Mouse (Mus musculus) layer of hippocampus, adult 11-12 months (tissue): ENCODE data around the gene Selenoo.

Source experiments
- DNase-seq: peaks from one replicate; pipeline ENCODE4 v3.0.0; 2022; ENCODE audit warnings: low spot score

The Selenoo gene

GRCm38 (mm10) chr15:89088607-89089247 lies at the start of gene Selenoo:
TSS of gene Selenoo (plus strand) at chr15:89089084.
- DNase-seq = peak; percentile 88

- no peak for DNase-seq
Measured at GRCm38 (mm10) chr15:89044381-89044780, 44.5 kb upstream of the Selenoo start.

DNA sequence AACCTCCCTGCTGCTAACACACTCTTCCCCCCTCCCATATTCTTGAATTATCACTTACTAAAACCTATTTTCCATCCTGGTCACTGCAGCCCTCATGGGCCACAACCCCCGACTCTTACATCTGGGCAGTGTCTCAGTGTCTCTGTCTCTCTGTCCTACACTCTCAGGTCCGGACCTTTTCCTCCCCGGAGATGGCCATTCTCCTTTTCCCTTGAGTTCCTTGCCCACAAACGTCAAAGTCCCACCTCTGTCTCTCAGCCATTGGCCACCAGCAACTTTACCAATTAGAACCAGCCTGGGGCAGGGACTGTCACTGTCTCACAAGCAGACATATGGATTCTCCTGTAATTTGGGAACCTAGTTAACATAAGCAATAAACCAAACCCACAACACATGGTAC lies 42.5 kb upstream of the Selenoo start:
- no peak for DNase-seq

DNA sequence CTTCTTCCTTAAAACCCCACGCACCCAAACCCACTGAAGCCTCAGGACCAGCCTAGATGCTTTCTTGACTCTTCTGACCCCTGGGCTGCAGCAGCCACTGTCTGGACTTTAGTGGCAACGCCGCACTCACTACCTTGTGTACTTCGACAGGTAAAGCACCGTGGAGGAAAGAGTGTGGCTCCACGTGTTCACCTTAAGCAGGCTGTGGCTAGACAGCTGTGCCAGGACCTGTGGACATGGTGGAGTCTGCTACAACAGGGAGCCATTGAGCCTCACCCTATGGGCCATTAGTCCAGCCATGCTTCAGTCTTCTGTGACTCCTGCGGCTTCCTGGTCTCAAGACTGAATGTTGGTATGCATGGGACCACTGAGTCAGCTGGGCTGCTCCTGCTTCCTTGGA lies 34.2 kb upstream of the Selenoo start:
- DNase-seq = no peak

GRCm38 (mm10) chr15:89058736-89059135 lies 30.1 kb upstream of the Selenoo start:
- peak; percentile 12 for DNase-seq

DNA sequence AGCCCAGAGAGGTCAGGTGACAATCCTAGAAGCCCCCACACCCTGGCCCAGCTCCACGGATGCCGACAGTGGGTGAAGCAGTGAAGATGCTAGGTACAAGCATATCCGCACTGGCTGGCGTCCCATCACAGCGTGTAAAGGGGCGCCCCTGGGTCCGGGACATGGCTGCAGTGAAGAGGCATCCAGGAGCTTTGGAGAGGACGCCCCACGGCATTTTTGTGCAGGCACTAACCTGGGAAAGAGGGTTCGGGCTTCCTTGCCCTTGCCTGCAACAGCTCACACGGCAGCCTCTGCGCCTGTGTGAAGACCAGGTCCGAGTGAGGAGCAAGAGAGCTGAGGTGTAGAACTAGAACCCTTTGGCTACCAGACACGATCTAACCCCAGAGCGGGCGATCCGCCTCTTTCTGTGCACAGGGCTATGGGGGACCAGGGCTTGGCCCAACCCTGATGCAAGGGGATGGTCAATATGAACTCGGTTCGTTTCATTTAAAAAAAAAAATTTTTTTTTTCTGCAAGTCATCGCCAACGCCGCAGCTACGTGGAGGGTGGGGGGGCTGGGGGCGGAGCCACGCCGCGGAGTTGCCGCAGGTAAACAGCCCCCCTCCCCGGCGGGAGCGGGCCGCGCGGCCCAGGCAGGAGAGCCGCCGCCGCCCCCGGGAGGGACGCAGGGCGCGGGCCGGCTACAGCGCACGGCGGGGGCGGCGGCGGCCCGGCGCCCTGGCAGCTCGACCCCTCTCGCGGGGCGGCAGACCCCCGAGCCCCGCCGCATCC lies 29.5 kb upstream of the Selenoo start, which contains the start of gene Panx2:
TSS of gene Panx2 (plus strand) at position 574 of the 771 bp plus-strand sequence.
- peak; percentile 6 for DNase-seq

DNA sequence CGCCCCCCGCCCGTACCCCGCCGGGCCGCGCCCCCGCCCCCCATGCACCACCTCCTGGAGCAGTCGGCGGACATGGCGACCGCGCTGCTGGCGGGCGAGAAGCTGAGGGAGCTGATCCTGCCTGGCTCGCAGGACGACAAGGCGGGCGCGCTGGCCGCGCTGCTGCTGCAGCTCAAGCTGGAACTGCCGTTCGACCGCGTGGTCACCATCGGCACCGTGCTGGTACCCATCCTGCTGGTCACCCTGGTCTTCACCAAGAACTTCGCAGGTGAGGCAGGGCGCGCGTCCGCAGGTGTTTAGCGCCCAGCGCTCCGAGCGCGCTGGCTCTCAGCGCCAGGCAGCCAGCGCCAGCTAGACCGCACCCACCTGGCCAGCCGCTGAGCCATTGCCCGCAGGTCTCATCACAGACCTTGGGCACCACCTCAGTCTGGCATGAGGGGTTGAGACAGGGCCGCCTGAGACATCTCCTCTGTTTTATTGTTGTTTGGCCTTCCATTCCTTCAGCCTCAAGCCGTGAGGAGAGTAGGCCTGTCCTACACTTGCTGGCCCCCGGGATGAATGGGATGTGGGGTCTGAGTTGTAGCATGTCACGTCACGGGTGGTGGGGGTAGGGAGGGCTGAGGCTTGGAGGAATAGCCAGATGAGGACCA lies 28.7 kb upstream of the Selenoo start:
- peak; percentile 29 for DNase-seq

DNA sequence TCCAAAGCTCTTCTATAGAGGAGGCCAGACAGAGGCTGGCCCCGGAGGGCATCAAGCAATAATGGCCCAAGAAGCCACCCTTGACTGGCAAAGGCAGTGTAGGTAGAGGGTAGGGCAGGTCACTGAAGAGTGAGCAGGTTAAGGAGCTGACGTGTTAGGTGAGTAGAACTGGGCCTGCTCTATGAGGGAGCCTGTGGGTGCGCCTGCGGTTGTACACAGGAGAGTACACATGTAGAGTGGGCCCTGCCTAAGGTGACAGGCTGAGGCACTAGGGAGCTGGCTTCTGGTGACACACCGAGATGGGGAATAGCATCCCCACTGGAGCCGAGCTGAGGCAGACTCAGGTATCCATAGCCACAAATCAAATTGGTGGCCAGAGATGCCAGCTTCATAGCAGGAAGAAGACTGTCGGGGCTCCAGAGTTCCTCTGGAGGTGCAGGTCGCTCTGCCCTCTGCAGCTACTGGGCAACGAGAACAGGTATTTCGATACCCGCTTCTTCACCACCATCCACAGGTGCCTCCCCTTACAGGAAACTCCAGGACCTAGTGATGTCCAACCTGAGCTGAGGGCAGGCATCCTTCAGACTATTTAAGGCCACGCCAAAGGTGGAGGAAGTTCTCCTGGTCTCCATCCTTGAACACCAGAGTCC lies 27.9 kb upstream of the Selenoo start:
- DNase-seq = peak; percentile 9

GRCm38 (mm10) chr15:89061761-89062517 lies 26.9 kb upstream of the Selenoo start:
- DNase-seq = peak; percentile 10

- no peak for DNase-seq
Measured at GRCm38 (mm10) chr15:89062518-89062910, 26.4 kb upstream of the Selenoo start.

GRCm38 (mm10) chr15:89063001-89063400 lies 25.9 kb upstream of the Selenoo start:
- no peak for DNase-seq

- DNase-seq = peak; percentile 86
Measured at GRCm38 (mm10) chr15:89063536-89063935, 25.3 kb upstream of the Selenoo start.

DNA sequence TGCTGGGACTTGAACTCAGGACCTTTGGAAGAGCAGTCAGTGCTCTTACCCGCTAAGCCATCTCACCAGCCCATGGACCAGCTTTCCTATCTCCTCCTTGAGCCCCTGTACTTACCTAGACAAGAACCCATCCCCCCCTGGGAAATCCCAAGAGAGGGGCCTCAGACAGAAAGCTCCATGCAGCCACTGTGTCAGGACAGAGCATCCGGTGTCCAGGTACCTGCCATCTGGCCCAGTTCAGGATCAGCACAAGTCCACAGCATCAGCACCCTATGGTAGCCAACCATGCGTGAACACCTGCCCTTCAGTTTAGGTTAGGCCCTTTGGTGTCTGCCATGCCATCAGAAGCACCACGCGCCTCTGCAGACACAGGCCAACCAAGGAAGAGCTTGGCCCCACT lies 24.0 kb upstream of the Selenoo start:
- no peak for DNase-seq

DNA sequence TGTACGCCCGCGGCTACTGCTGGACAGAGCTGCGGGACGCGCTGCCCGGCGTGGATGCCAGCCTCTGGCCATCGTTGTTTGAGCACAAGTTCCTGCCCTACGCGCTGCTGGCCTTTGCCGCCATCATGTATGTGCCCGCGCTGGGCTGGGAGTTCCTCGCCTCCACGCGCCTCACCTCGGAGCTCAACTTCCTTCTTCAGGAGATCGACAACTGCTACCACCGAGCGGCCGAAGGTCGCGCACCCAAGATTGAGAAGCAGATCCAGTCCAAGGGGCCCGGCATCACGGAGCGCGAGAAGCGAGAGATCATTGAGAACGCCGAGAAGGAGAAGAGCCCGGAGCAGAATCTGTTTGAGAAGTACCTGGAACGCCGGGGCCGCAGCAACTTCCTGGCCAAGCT lies 21.3 kb upstream of the Selenoo start:
- no peak for DNase-seq

DNA sequence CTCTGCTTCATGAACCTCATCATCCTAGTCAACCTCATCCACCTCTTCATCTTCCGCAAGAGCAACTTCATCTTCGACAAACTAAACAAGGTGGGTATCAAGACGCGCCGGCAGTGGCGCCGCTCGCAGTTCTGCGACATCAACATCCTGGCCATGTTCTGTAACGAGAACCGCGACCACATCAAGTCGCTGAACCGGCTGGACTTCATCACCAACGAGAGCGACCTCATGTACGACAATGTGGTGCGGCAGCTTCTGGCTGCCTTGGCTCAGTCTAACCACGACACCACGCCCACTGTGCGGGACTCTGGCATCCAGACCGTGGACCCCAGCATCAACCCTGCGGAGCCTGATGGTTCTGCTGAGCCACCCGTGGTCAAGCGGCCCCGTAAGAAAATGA lies 20.7 kb upstream of the Selenoo start:
- no peak for DNase-seq

GRCm38 (mm10) chr15:89069336-89069840 lies 19.5 kb upstream of the Selenoo start:
- DNase-seq = no peak

DNA sequence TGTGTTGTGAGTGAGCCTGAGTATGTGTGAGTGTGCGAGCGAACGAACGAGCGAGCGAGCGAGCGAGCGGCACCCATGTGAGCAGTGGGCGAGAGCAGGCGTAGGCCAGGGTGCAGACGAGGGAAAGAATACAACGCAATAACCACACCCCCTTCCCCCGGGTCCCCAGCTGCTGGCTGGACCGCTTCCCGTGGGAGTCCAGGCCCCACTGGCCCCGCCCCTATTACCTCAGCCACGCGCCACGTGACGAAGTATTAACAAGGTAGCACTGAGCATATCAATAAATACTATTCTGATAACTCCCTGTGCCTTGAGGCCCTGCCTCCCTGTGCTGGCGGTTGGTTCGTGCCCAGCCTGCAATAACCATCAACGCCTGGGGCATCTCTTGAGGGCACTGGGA lies 18.3 kb upstream of the Selenoo start:
- DNase-seq = peak; percentile 54

GRCm38 (mm10) chr15:89073993-89074603 lies 14.8 kb upstream of the Selenoo start:
- DNase-seq = no peak

DNA sequence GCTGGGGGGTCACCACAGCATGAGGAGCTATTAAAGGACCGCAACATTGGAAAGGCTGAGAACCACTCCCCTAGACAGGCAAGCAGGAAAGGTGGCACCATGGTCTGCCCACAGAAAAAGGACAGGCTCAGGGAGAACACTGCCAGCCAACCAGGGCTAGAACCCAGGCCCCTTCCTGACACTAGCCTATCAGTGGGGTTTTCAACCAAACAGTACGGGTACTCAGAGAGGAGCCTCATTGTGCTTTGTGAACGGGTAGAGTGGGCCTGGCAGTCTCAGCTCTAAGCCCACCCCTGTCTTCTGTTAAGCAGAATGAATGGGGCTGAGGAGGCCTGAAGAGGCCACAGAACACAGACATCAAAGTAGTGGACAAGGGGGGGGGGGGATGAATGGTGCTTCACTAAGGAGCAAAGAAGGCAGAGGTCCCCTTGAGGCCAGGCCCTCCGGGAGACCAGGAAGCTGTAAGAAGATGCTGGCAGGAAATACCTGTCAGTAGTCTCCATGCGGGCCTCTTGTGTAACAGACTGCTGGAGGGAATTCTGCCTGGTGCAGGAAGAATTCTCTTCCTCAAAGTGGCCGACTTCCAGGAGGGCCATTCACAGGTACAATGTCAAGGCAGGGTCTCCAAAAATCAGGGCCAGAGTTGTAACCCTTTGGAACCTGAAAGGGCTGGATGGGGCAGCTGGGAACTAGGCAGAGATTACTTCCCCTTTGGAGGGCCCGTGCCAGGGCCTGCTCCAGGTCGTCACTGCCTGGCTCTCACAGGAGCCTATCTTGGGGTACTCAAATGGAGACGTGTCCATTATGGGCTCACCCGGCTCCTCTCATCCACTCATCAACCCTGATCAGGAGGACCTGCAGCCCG lies 14.0 kb upstream of the Selenoo start, which contains the start of gene Trabd:
TSS of gene Trabd (plus strand) at position 512 of the 865 bp plus-strand sequence.
- no peak for DNase-seq
